Mouse (Mus musculus) hindbrain, embryonic 11.5 days (tissue): ENCODE measurements around the gene Rab35. TPM values are rescaled to one million over a fixed set of nuclear protein-coding genes. Genes with fewer than 3 reads are reported as not detected.
A peak's percentile ranks its signal among the peaks of the same experiment; 100 is the strongest.

Experiments used
- ATAC-seq: fragments of 200-750 bp; cut with Nextera tagmentation; 2 replicates; pipeline ENCODE4 v1.8.0; 2017; ENCODE audit warnings: mild to moderate bottlenecking, moderate TSS enrichment, moderate library complexity; ENCODE audit not compliant: low FRiP score
- DNase-seq: peaks from one replicate; pipeline ENCODE4 v3.0.0-alpha.2; 2015; ENCODE audit warnings: low spot score
- H3K27ac ChIP-seq: fragments of 300-500 bp; sonication (generic); 2 replicates; pipeline ENCODE4 v1.5.1; 2014; ENCODE audit warnings: mild to moderate bottlenecking, low read depth, low read length
- H3K27me3 ChIP-seq: fragments of 300-500 bp; sonication (generic); 2 replicates; pipeline ENCODE4 v1.6.1; 2014; ENCODE audit warnings: mild to moderate bottlenecking, low read length, moderate library complexity, mixed read lengths; ENCODE audit not compliant: control insufficient read depth, insufficient read depth
- H3K36me3 ChIP-seq: fragments of 300-500 bp; sonication (generic); 2 replicates; pipeline ENCODE4 v1.6.1; 2014; ENCODE audit warnings: mild to moderate bottlenecking, low read length, moderate library complexity, mixed read lengths; ENCODE audit not compliant: control insufficient read depth, insufficient read depth
- H3K4me1 ChIP-seq: fragments of 300-500 bp; sonication (generic); replicated peaks from 2 replicates; pipeline ENCODE4 v1.6.1; 2014; ENCODE audit warnings: low read length, mixed read lengths; ENCODE audit not compliant: control insufficient read depth, insufficient read depth
- H3K4me2 ChIP-seq: fragments of 300-500 bp; sonication (generic); replicated peaks from 2 replicates; pipeline ENCODE4 v1.6.1; 2014; ENCODE audit warnings: mild to moderate bottlenecking, low read depth, low read length
- H3K4me3 ChIP-seq: fragments of 300-500 bp; sonication (generic); 2 replicates; pipeline ENCODE4 v1.5.1; 2014; ENCODE audit warnings: low read depth, low read length
- H3K9ac ChIP-seq: fragments of 300-500 bp; sonication (generic); 2 replicates; pipeline ENCODE4 v1.6.1; 2014; ENCODE audit warnings: low read depth, low read length
- H3K9me3 ChIP-seq: fragments of 300-500 bp; sonication (generic); 2 replicates; pipeline ENCODE4 v1.6.1; 2016; ENCODE audit warnings: low read length; ENCODE audit not compliant: control insufficient read depth
- WGBS: fragments of 180-500 bp; shearing (Covaris S2); extraction: QIAGEN DNeasy Blood & Tissue Kit; methylation state at CpG from one replicate; pipeline ENCODE4 v1.1.7; 2014; 5-methylcytosine and 5-hydroxymethylcytosine counted together
- polyA plus RNA-seq: library from polyadenylated mRNA; unstranded; fragments of >200 nt; fragmentation: Nextera tagmentation; extraction: Ambion mirVana; gene quantifications from 2 replicates; pipeline ENCODE4 v1.2.1, GENCODE M21; 2014

Gene Rab35
- polyA plus RNA-seq = 18.3 and 18.8 TPM in 2 replicates

GRCm38 (mm10) chr5:115631505-115632357, at the start of gene Rab35:
Gene Rab35, plus strand, starts transcription at chr5:115631908.
- ATAC-seq (peak; percentile 85), DNase-seq (peak; percentile 99)
- Histone ChIP-seq H3K27ac (peak within 1 kb of the TSS; percentile 84), H3K27me3 (no peaks in the 10 kb centered on the region), H3K4me3 (peak within 1 kb of the TSS; percentile 86), H3K4me1 (peaks cover 4% of the 10 kb centered on the region; the same call in 1 of the 2 replicates), H3K9me3 (no peaks in the 10 kb centered on the region), H3K9ac (peak within 1 kb of the TSS; percentile 79), H3K4me2 (peak within 1 kb of the TSS; percentile 79), H3K36me3 (no peaks in the 10 kb centered on the region)
- under 1% methylated on average over 48 of the region's 125 CpGs for WGBS

GRCm38 (mm10) chr5:115585616-115586015, 46.1 kb upstream of the Rab35 start:
- H3K27me3 ChIP-seq = no peaks in the 10 kb centered on the region
- no peak overlapping the region for H3K4me2 ChIP-seq
- ATAC-seq (no peak), DNase-seq (no peak)
- peaks cover 40% of the 10 kb centered on the region for H3K36me3 ChIP-seq
- H3K4me1 ChIP-seq = no peaks in the 10 kb centered on the region
- no peak overlapping the region for H3K27ac ChIP-seq
- H3K4me3 ChIP-seq = no peak overlapping the region
- 88% methylated on average over 12 of the region's 12 CpGs for WGBS
- H3K9ac ChIP-seq = no peak overlapping the region
- H3K9me3 ChIP-seq = no peaks in the 10 kb centered on the region

DNA sequence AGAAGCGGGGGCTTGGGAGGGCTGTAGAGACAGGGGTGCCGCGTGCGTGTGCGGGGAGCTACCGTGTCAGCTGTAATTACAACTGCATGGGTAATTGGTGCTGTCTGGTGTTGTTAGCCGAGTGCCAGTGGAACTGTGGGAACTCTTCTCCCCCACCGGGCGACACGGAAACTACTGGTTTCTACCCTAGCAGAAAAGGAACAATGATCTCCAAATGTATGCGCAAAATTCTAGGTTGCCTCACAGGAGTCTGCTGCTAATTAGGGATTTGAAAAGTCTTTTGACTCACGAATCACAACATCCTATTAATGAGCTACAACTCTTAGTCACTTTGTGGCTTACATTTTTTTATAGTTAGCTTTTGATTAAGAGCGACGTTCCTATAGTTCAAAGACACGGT, 45.5 kb upstream of the Rab35 start:
- Histone ChIP-seq H3K4me1 (no peaks in the 10 kb centered on the region), H3K9me3 (no peaks in the 10 kb centered on the region), H3K4me2 (no peak overlapping the region), H3K27me3 (no peaks in the 10 kb centered on the region), H3K36me3 (peaks cover 41% of the 10 kb centered on the region), H3K4me3 (no peak overlapping the region), H3K27ac (no peak overlapping the region), H3K9ac (no peak overlapping the region)
- ATAC-seq = no peak
- 85% methylated on average over 15 of the region's 15 CpGs for WGBS
- DNase-seq = no peak

DNA sequence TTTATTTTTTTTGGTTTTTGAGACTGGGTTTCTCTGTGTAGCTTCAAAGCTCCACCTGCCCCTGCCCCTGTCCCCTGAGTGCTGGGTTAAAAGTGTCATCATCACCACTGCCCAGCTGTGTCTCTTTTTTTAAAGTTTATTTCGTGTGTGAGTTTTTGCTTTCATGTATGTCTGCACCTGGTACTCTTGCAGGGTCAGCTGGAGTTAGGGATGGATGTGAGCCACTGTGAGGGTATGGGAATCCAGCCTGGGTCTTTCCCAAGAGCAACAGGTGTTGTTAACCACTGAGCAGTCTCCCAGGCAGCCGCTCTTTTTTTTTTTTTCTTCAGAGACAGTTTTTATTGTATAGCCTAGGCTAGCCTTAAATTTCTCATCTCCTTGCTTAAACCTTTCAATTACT, 44.9 kb upstream of the Rab35 start:
- Histone ChIP-seq H3K4me2 (no peak overlapping the region), H3K9ac (no peak overlapping the region), H3K36me3 (peaks cover 39% of the 10 kb centered on the region), H3K27me3 (no peaks in the 10 kb centered on the region), H3K4me3 (no peak overlapping the region), H3K4me1 (no peaks in the 10 kb centered on the region), H3K27ac (no peak overlapping the region), H3K9me3 (no peaks in the 10 kb centered on the region)
- 95% methylated on average over 2 of the region's 2 CpGs for WGBS
- ATAC-seq = no peak
- no peak for DNase-seq

DNA sequence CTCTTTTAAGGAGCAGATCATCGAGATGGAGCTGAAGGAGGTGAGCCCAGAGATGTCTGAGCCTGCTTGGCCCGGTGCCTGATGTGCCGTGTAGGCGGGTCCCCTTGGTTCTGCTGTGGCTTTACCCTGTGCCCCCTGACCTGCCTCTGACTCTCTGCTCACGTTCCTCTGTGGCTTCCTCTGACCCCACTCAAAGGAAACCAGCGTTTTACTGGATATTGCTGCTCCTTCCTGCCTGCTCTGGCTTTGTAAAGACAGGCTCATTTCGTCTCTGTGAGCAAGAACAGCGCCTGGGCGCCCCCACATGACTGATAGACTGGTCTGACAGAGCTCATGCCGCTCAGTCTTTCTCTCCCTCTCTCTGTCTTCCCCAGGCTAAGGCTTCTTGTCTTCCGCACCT, 40.7 kb upstream of the Rab35 start:
- Histone ChIP-seq H3K27me3 (no peaks in the 10 kb centered on the region), H3K9me3 (no peaks in the 10 kb centered on the region), H3K9ac (no peak overlapping the region), H3K27ac (no peak overlapping the region), H3K36me3 (peaks cover 46% of the 10 kb centered on the region), H3K4me3 (no peak overlapping the region), H3K4me2 (no peak overlapping the region), H3K4me1 (no peaks in the 10 kb centered on the region)
- DNase-seq (no peak), ATAC-seq (no peak)
- 86% methylated on average over 11 of the region's 11 CpGs for WGBS

DNA sequence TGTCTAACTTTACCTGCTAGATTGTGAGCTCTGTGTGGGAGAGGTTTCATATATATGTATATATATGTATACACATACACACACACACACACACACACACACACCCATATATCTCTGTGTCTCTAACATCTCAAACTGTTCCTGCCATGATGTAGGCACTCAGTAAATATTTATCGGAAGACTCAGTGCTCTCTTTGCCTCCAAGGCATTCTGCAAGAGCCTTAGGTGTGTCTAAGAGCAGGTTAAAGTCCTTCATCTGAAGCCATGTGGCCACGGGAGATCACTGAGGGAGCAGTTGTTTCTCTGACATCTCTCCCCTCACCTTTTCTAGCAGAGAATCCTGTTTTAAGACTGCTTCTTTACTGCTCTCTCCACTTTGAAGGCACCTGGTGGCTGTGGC, 40.2 kb upstream of the Rab35 start:
- H3K9ac ChIP-seq = no peak overlapping the region

DNA sequence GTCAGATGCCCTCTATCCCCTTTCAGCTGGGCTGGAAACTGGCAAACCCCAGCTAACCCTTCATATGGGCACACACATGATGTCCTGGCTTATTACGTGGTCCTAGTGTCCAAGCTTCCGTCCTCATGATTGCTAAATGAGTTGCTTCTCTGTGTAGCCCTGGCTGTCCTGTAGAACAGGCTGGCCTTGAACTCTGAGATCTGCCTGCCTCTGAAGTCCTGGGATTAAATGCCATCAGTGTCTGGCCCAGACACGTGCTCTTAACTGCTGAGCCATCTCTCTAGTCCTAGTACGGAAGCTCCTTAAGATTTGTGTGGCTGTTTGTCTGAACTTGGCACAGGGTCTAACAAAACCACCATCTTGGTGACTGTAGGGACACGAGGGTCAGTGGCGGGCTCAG, 28.1 kb upstream of the Rab35 start:
- H3K27me3 ChIP-seq = no peaks in the 10 kb centered on the region
- ATAC-seq (no peak), DNase-seq (no peak)
- peaks cover 8% of the 10 kb centered on the region; the same call in 1 of the 2 replicates for H3K36me3 ChIP-seq
- no peak overlapping the region for H3K27ac ChIP-seq
- no peaks in the 10 kb centered on the region for H3K9me3 ChIP-seq
- no peak overlapping the region for H3K4me2 ChIP-seq
- 92% methylated on average over 6 of the region's 6 CpGs for WGBS
- no peak overlapping the region for H3K4me3 ChIP-seq
- no peak overlapping the region for H3K9ac ChIP-seq
- no peaks in the 10 kb centered on the region for H3K4me1 ChIP-seq

More for the DNA sequence above, 40.2 kb upstream of the Rab35 start:
- no peaks in the 10 kb centered on the region for H3K4me1 ChIP-seq
- no peaks in the 10 kb centered on the region for H3K27me3 ChIP-seq
- no peak overlapping the region for H3K4me3 ChIP-seq
- WGBS = 100% methylated on average over 2 of the region's 2 CpGs
- H3K9me3 ChIP-seq = no peaks in the 10 kb centered on the region
- H3K27ac ChIP-seq = no peak overlapping the region
- no peak overlapping the region for H3K4me2 ChIP-seq
- ATAC-seq (no peak), DNase-seq (no peak)
- H3K36me3 ChIP-seq = peaks cover 50% of the 10 kb centered on the region

- no peak overlapping the region for H3K4me2 ChIP-seq
Measured at GRCm38 (mm10) chr5:115611566-115611965, 20.1 kb upstream of the Rab35 start.

DNA sequence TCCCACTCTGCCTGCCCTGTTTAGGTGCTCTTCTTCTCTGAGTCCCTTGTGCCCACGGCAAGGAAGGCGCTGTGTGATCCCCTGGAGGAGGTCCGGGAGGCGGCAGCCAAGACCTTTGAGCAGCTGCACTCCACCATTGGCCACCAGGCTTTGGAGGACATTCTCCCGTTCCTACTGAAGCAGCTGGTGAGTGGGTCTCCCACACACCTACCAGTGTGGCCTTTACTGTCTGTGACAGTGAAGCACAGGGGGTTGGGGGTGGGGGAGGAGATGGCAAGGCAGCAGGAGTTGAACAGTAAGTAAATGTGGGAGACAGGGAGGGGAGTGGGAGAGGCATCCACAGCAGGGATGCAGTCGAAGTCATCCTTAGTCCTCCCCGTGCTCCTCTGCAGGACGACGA, 18.4 kb upstream of the Rab35 start:
- Histone ChIP-seq H3K36me3 (peaks cover 41% of the 10 kb centered on the region), H3K4me1 (no peaks in the 10 kb centered on the region), H3K4me2 (no peak overlapping the region), H3K27me3 (no peaks in the 10 kb centered on the region), H3K9me3 (no peaks in the 10 kb centered on the region), H3K27ac (no peak overlapping the region), H3K4me3 (no peak overlapping the region), H3K9ac (no peak overlapping the region)
- no peak for DNase-seq
- ATAC-seq = no peak
- WGBS = 91% methylated on average over 9 of the region's 9 CpGs

More at GRCm38 (mm10) chr5:115611566-115611965, 20.1 kb upstream of the Rab35 start:
- Histone ChIP-seq H3K9me3 (no peaks in the 10 kb centered on the region), H3K4me3 (no peak overlapping the region), H3K36me3 (peaks cover 31% of the 10 kb centered on the region), H3K27me3 (no peaks in the 10 kb centered on the region), H3K27ac (no peak overlapping the region), H3K9ac (no peak overlapping the region), H3K4me1 (no peaks in the 10 kb centered on the region)
- WGBS = 93% methylated on average over 11 of the region's 11 CpGs
- ATAC-seq (no peak), DNase-seq (no peak)
